Mouse (Mus musculus) lung, postnatal 0 days (tissue): ENCODE results near the gene Gm4307. TPM values are rescaled to one million over a fixed set of nuclear protein-coding genes. Genes with fewer than 3 reads are reported as not detected.

ENCODE experiments used
- polyA plus RNA-seq: library from polyadenylated mRNA; unstranded; fragments of >200 nt; fragmentation: Nextera tagmentation; extraction: Ambion mirVana; gene quantifications from 2 replicates; pipeline ENCODE4 v1.2.1, GENCODE M21; 2015

Gene Gm4307
- polyA plus RNA-seq, 1 experiment from 2014 or later = not detected

Other genes with a start within 250 kb of the Gm4307 start
- gene Gm4301, start 25.7 kb upstream of the Gm4307 start, polyA plus RNA-seq = not detected in 2 replicates
- not detected in 2 replicates for gene Gm4302, start 20.5 kb upstream of the Gm4307 start, polyA plus RNA-seq
- gene Gm4303, start 15.4 kb upstream of the Gm4307 start, polyA plus RNA-seq = not detected in 2 replicates
- gene Gm4305, start 10.2 kb upstream of the Gm4307 start, polyA plus RNA-seq = not detected in 2 replicates
- gene Gm4312, start 21.2 kb downstream of the Gm4307 start, polyA plus RNA-seq = not detected in 2 replicates
- gene Tmtc3, start 126.0 kb downstream of the Gm4307 start, polyA plus RNA-seq = 9.6 and 10.7 TPM in 2 replicates
- 3.1 and 4.3 TPM in 2 replicates for gene Cep290, start 126.2 kb downstream of the Gm4307 start, polyA plus RNA-seq
- 4.0 and 5.4 TPM in 2 replicates for gene 4930430F08Rik, start 229.1 kb downstream of the Gm4307 start, polyA plus RNA-seq
- not detected in 2 replicates for gene 1700017N19Rik, start 229.1 kb downstream of the Gm4307 start, polyA plus RNA-seq